Mouse (Mus musculus): Measurements from ENCODE around the gene Timp2. TPM values are rescaled to one million over a fixed set of nuclear protein-coding genes. Genes with fewer than 3 reads are reported as not detected.
A peak's percentile ranks its signal among the peaks of the same experiment; 100 is the strongest.
"Not testable (repeated sequence)": the region's sequence is repeated elsewhere in the genome, so short reads cannot be mapped to it uniquely, and the experiment has no call there.

Gene Timp2
- polyA plus RNA-seq, 1 experiment from 2014 or later: 29.0 TPM

DNA sequence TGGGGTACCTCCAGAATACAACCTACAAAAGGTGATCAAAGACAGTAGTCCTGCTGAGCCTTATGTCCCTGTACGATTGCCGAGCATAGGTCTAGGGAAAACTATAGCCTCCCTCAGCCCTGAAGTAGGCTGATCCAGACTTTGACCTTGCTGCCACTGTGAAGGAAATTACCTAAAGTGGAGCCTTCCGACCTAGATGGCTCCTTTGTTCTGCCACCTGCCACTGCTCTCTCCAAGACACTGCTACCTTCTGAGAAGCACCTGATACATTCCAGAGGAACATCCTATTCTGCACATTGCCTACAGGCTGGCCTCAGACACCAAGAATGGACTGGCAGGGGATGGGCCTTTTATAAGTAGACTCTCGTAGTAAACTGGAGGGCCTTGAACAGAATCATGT lies 51.6 kb downstream of the Timp2 start:
- H3K27ac ChIP-seq (replicated peaks); H3K4me1 ChIP-seq; DNase-seq (ENCODE audit: low spot score); H3K4me3 ChIP-seq; H3K27me3 ChIP-seq (ENCODE audit: low read depth, poor library complexity, severe bottlenecking): not testable (repeated sequence)
- 87% methylated on average over 4 of the region's 4 CpGs for WGBS
- H3K36me3 ChIP-seq: peaks cover 45% of the 10 kb centered on the region
- H3K9me3 ChIP-seq (replicated peaks): peaks cover 11% of the 10 kb centered on the region; the same call in 1 of the 2 replicates

DNA sequence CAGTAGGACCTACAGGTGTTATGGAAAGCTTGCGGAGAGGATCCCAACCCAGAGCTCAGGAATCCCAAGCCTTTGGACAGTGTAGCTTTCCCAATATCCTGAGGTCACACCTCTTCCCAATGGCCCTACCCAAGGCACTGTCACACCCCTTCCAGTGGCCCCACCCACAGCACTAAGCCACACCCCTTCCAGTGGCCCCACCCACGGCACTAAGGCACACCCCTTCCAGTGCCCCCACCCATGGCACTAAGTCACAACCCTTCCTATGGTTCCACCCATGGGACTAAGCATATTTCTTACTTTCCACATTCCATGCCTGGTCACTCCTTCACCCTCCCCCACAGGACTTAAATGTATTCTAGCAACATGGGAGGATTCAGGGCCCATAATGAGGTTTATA lies 56.7 kb downstream of the Timp2 start:
- H3K36me3 ChIP-seq: peaks cover 19% of the 10 kb centered on the region
- no peak overlapping the region for H3K27ac ChIP-seq (replicated peaks)
- no peak for DNase-seq (ENCODE audit: low spot score)
- no peak overlapping the region for H3K4me3 ChIP-seq
- 0 out of 2 replicates have a peak, but pooled peaks cover 2% of the 10 kb centered on the region for H3K4me1 ChIP-seq
- 86% methylated on average over 2 of the region's 2 CpGs for whole genome bisulfite sequencing
- no peaks in the 10 kb centered on the region for H3K9me3 ChIP-seq (replicated peaks)
- H3K27me3 ChIP-seq (ENCODE audit: low read depth, poor library complexity, severe bottlenecking): no peaks in the 10 kb centered on the region

DNA sequence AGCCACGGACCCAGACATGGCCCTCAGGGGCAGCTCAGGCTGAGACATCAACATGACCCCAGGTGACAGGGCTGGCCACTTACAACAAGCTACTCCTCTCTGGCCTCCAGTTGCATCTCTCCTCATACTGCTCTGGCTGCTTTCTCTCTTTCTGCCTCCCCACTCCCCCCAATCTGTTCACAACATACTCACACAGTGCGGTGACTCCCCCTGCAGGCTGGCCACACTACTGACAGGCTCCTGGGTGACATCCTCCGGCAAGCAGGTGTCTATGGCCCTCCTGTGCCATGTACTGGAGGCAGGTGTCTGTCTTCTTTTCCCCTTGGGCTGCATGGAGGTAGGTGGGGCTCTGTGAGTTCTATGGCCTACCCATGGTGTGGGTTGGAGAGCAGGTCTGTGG lies 57.6 kb downstream of the Timp2 start:
- no peaks in the 10 kb centered on the region for H3K27me3 ChIP-seq (ENCODE audit: low read depth, poor library complexity, severe bottlenecking)
- H3K27ac ChIP-seq (replicated peaks): no peak overlapping the region
- peaks cover 8% of the 10 kb centered on the region; the same call in 1 of the 2 replicates for H3K4me1 ChIP-seq
- WGBS: 80% methylated on average over 3 of the region's 3 CpGs
- H3K36me3 ChIP-seq: peaks cover 10% of the 10 kb centered on the region
- H3K9me3 ChIP-seq (replicated peaks): no peaks in the 10 kb centered on the region
- DNase-seq (ENCODE audit: low spot score): no peak
- no peak overlapping the region for H3K4me3 ChIP-seq

DNA sequence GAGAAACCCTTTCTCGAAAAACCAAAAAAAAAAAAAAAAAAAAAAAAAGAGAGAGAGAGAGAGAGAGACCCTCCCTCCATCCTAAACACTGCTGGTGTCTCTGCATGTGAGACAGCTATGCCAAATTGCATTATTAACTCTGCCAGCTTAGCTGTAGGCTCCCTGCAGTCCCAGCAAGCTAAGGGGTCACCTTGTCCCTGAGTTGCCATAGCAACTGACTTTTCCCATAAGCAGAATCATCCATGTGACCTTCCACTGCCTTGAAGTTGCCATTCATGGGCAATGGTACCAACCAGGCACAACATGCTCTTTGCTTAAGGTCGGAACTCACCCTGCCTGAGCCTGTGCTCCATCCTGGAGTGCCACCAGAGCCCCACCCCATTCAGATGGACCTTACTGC lies 60.5 kb downstream of the Timp2 start:
- Histone ChIP-seq H3K27me3 (ENCODE audit: low read depth, poor library complexity, severe bottlenecking) (no peaks in the 10 kb centered on the region), H3K4me1 (peaks cover 23% of the 10 kb centered on the region), H3K9me3 (replicated peaks) (no peaks in the 10 kb centered on the region), H3K27ac (replicated peaks) (no peak overlapping the region), H3K4me3 (no peak overlapping the region), H3K36me3 (no peaks in the 10 kb centered on the region)
- 80% methylated on average over 2 of the region's 2 CpGs for WGBS
- DNase-seq (ENCODE audit: low spot score): no peak

DNA sequence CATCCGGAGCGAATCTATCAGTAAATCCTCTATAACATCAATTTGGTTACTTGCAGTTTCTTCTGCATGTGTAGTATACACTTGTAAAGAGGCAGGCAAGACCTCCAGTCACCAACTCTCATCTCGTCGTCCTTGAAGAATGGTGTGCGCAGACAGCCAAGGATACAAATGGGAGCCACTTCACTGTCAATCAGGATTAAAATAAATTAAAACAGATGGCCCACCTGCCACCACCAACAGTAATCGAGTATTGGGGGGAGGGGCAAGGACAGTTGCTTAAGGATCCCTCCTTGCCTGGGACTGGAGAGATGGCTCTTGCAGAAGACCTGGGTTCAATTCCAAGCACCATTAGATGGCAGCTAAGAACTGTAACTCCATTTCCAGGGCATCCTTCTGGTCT lies 62.9 kb downstream of the Timp2 start:
- no peak overlapping the region for H3K27ac ChIP-seq (replicated peaks)
- no peak overlapping the region for H3K4me3 ChIP-seq
- peaks cover 43% of the 10 kb centered on the region for H3K4me1 ChIP-seq
- no peaks in the 10 kb centered on the region for H3K9me3 ChIP-seq (replicated peaks)
- DNase-seq (ENCODE audit: low spot score): no peak
- peaks cover 1% of the 10 kb centered on the region for H3K36me3 ChIP-seq
- 71% methylated on average over 6 of the region's 6 CpGs for WGBS
- H3K27me3 ChIP-seq (ENCODE audit: low read depth, poor library complexity, severe bottlenecking): no peaks in the 10 kb centered on the region

DNA sequence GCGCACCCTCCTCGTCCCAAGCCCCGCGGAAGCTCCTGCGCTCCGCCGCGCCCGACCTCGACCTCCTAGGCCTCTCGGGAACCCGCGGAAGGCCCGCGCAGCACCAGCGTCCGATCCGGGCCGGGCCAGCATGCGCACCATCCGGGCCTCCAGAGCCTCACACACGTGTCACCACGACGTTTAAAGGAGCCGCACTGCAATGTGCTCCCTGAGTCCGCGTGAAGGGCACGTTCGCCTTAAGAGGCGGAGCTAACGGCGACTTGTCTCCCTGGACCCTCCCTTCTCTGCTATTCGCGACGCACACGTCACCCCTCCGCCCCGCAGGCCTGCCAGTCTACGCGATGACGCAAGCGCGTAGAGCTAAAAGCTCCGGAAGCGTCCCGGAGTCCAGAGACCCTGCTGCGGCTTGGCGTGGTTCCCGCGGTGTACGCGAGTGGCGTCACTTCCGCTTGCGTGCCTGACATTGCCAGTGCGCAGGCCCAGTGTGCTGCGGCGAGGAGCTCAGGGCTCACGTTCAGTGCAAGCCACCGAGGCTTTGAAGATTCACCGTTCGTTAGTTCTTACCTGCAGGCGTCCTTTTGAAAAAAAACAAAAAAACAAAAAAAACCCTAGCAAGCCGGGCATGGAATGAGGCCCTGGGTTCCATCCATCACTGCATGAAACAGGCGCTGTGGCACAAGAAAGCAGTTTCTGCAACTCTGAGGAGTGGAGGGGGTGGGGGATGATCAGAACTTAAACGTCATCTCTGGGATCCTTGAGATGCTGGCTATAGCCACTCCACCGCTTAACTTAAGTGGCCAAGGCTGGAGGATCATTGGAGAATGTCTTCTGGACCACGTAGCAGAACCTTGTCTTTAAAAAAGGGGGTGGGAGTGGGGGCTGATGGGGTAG lies 65.3 kb downstream of the Timp2 start, which contains the start of gene Usp36:
Gene Usp36 (minus strand): TSS at position 246 of the 891 bp plus-strand sequence.
- Histone ChIP-seq H3K4me1 (peaks cover 43% of the 10 kb centered on the region), H3K9me3 (replicated peaks) (no peaks in the 10 kb centered on the region), H3K4me3 (peak within 1 kb of the TSS; percentile 93), H3K36me3 (peaks cover 26% of the 10 kb centered on the region), H3K27me3 (ENCODE audit: low read depth, poor library complexity, severe bottlenecking) (no peaks in the 10 kb centered on the region), H3K27ac (replicated peaks) (peak within 1 kb of the TSS; percentile 81)
- 1% methylated on average over 68 of the region's 68 CpGs for WGBS
- peak; percentile 100 for DNase-seq (ENCODE audit: low spot score)

DNA sequence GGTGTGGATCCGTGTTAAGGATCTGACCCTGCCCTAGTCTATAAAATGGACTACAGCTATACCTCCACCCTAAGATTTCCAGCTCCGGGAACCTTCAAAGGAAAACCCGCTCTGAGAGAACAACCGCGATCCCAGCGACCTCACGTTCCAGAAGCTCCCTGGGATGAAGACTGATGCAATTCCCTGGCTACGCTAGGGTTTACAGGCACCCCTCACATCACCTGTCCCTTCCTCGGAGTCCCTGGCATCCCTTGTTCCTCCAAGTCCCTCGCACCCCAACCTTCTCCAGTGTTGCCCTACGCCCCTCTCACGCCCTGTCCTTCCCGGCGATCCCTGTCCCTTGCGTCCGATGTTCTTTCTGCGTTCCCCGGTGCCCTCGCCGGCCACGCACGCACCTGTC lies 66.0 kb downstream of the Timp2 start:
- Histone ChIP-seq H3K9me3 (replicated peaks) (no peaks in the 10 kb centered on the region), H3K4me1 (peaks cover 42% of the 10 kb centered on the region), H3K4me3 (peak overlapping the region; percentile 93), H3K27me3 (ENCODE audit: low read depth, poor library complexity, severe bottlenecking) (no peaks in the 10 kb centered on the region), H3K36me3 (peaks cover 33% of the 10 kb centered on the region), H3K27ac (replicated peaks) (peak overlapping the region; percentile 81)
- WGBS: under 1% methylated on average over 22 of the region's 22 CpGs
- no peak for DNase-seq (ENCODE audit: low spot score)

DNA sequence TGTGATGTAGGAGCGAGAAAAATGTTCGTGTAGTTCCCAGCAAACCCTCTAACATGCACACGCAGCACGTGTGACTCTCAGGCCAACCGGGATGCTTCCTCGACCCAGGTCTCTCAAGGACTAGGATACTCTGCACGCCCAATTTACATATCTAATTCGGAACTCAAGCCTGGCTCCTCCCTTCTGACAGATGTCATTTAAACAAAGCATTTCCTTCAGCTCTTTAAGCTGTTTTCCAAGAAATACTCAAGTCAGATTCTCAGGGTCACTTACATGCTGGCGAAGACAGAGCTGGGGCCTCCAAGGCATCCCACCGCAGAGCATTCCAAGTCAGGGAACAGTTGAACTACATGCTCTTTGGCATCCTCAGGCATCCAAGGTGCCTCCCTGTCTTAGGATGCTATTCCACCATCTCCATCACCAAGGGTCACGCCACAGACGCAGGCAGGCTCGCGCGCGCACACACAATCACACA lies 66.5 kb downstream of the Timp2 start:
- 3% methylated on average over 16 of the region's 16 CpGs for WGBS
- Histone ChIP-seq H3K4me1 (peaks cover 42% of the 10 kb centered on the region), H3K27ac (replicated peaks) (peak overlapping the region; percentile 81), H3K9me3 (replicated peaks) (no peaks in the 10 kb centered on the region), H3K36me3 (peaks cover 37% of the 10 kb centered on the region), H3K27me3 (ENCODE audit: low read depth, poor library complexity, severe bottlenecking) (no peaks in the 10 kb centered on the region), H3K4me3 (peak overlapping the region; percentile 93)
- peak; percentile 33 for DNase-seq (ENCODE audit: low spot score)

DNA sequence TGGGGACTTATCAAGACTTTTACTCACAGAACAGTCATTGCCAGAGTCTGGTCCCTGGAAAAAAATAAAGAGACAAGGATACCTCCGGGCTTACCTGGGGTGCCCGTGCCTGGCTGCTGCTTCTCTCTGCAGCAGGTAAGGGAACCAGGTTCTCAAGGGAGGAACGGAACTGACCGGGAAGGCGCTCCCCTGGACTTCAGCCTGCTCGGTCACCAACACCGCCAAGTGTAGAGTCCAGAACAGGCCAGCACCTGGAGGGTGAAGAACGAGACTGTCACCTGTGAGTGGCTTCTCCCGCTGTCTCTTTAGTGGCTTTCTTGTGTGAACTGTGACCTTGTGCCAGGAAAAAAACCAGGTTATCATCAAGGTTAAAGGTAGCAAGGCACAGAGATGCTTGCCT lies 68.0 kb downstream of the Timp2 start:
- 95% methylated on average over 9 of the region's 9 CpGs for WGBS
- Histone ChIP-seq H3K27ac (replicated peaks) (no peak overlapping the region), H3K4me1 (peaks cover 33% of the 10 kb centered on the region), H3K9me3 (replicated peaks) (no peaks in the 10 kb centered on the region), H3K27me3 (ENCODE audit: low read depth, poor library complexity, severe bottlenecking) (no peaks in the 10 kb centered on the region), H3K36me3 (peaks cover 52% of the 10 kb centered on the region), H3K4me3 (no peak overlapping the region)
- no peak for DNase-seq (ENCODE audit: low spot score)

DNA sequence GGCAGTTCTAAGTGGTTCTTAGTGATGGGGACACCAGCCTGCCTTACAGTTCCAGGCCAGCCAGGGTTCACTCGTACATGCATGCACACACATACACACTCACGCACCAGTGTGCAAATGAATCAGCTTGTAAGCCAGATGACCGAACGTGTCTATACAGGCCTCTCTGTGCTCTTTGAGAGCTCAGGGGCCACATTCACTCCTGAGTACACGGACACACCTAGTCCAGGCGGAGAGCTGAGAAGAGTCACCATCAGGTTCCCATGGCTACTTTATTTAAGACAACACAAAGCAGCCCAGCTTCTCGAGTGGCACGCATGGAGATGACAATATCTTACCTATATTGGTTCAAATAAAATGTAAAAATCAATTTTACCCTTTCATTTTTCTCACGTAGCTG lies 69.1 kb downstream of the Timp2 start:
- 93% methylated on average over 9 of the region's 9 CpGs for WGBS
- Histone ChIP-seq H3K27me3 (ENCODE audit: low read depth, poor library complexity, severe bottlenecking) (no peaks in the 10 kb centered on the region), H3K36me3 (peaks cover 64% of the 10 kb centered on the region), H3K27ac (replicated peaks) (no peak overlapping the region), H3K4me1 (peaks cover 30% of the 10 kb centered on the region), H3K4me3 (no peak overlapping the region), H3K9me3 (replicated peaks) (no peaks in the 10 kb centered on the region)
- DNase-seq (ENCODE audit: low spot score): no peak

DNA sequence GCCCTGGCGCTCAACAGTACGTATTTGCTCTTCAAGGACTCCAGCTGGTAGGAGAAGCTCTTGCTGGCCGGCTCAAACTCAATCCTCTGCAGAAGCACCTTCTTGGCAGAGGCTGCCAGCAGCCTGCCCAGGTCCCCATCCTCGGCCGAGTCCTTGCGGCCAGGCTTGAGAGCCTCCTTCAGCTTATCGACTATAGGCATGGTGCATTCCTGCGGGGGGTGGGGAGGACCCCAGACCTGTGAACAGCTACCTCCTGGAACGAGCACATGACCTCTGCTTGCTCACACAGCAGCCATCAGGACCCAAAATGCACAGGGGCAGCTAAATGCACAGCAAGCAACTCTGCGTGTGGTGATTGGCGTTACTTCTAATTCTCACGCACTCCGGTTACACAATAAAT lies 69.7 kb downstream of the Timp2 start:
- no peak overlapping the region for H3K27ac ChIP-seq (replicated peaks)
- DNase-seq (ENCODE audit: low spot score): no peak
- H3K4me1 ChIP-seq: peaks cover 25% of the 10 kb centered on the region
- no peaks in the 10 kb centered on the region for H3K27me3 ChIP-seq (ENCODE audit: low read depth, poor library complexity, severe bottlenecking)
- no peak overlapping the region for H3K4me3 ChIP-seq
- no peaks in the 10 kb centered on the region for H3K9me3 ChIP-seq (replicated peaks)
- 96% methylated on average over 13 of the region's 13 CpGs for WGBS
- peaks cover 70% of the 10 kb centered on the region for H3K36me3 ChIP-seq

DNA sequence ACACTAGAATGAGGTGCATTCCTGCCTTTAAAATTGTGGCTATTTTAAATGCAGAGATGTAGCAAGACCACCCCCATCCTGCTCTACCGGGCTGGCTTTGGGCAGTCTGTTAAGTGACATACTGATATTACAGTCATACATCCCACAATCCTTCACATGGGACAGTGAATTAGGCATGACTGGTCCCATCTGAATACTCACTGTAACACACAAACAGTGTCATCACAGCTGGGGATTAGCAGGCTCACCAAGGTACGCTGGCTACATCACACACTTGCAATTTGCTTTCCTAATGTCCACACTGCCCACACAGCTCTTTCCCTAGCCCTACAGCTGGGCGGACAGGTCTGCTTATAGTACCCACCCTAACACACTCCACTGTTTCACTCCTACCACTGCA lies 75.3 kb downstream of the Timp2 start:
- WGBS: 95% methylated on average over 3 of the region's 3 CpGs
- H3K36me3 ChIP-seq: peaks cover 100% of the 10 kb centered on the region
- no peak overlapping the region for H3K27ac ChIP-seq (replicated peaks)

DNA sequence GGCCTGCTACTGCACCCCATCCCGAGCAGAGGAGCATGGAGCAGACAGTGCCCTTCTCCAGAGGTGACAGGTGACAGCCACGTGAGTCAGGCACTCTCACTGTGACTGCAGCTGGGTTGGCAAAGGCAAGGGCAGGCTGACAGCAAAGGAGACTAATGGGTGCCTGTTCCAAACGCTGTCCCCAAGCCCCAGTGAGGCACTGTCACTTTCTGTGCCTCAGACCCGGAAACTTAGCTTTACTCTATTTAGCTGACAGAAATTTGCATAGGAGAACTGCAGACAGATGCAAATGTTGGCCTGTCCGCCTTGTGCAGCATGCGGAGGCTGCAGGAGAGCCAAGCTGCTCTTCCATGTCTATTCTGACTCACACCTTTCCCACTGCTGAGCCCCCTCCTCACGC lies 79.2 kb downstream of the Timp2 start:
- Histone ChIP-seq H3K4me3 (no peak overlapping the region), H3K9me3 (replicated peaks) (no peaks in the 10 kb centered on the region), H3K27ac (replicated peaks) (no peak overlapping the region), H3K27me3 (ENCODE audit: low read depth, poor library complexity, severe bottlenecking) (no peaks in the 10 kb centered on the region), H3K36me3 (peaks cover 100% of the 10 kb centered on the region), H3K4me1 (no peaks in the 10 kb centered on the region)
- WGBS: 89% methylated on average over 7 of the region's 7 CpGs
- no peak for DNase-seq (ENCODE audit: low spot score)

More for the DNA sequence above, 75.3 kb downstream of the Timp2 start:
- DNase-seq (ENCODE audit: low spot score): no peak
- Histone ChIP-seq H3K4me1 (no peaks in the 10 kb centered on the region), H3K27me3 (ENCODE audit: low read depth, poor library complexity, severe bottlenecking) (no peaks in the 10 kb centered on the region), H3K4me3 (no peak overlapping the region), H3K9me3 (replicated peaks) (no peaks in the 10 kb centered on the region)

Data from midbrain, embryonic 10.5 days (tissue).